Mouse (Mus musculus): ENCODE measurements around the gene Vezf1. TPM values are rescaled to one million over a fixed set of nuclear protein-coding genes. Genes with fewer than 3 reads are reported as not detected.

The Vezf1 gene
- polyA plus RNA-seq, 1 experiment, result 14.2 TPM

- 39% methylated on average over 5 of the region's 5 CpGs for WGBS
- Histone ChIP-seq H3K4me1 (ENCODE audit: control insufficient read depth, insufficient read depth, insufficient read length) (no peaks in the 10 kb centered on the region), H3K27me3 (ENCODE audit: control insufficient read depth, insufficient read depth, low read length) (no peaks in the 10 kb centered on the region), H3K36me3 (ENCODE audit: control insufficient read depth, insufficient read depth, low read length) (no peaks in the 10 kb centered on the region), H3K4me3 (ENCODE audit: extremely low read depth, insufficient read depth, insufficient read length) (no peak overlapping the region), H3K27ac (ENCODE audit: insufficient read depth, low read length) (no peak overlapping the region)
- no peak for TF ChIP-seq CTCF (IDR thresholded peaks at IDR 0.05; ENCODE audit: extremely low read depth, insufficient read depth, insufficient read length, insufficient replicate concordance)
- no peak for TF ChIP-seq POLR2A (IDR thresholded peaks at IDR 0.05; ENCODE audit: low read depth, low read length)
- DNase-seq (ENCODE audit: low read depth in 1 of 2, low spot score in 2 of 2), result no peak
These were observed 54.5 kb downstream of the Vezf1 start for GRCm38 (mm10) chr11:88122545-88122944.

GRCm38 (mm10) chr11:88123021-88123420 is 54.9 kb downstream of the Vezf1 start:
- Histone ChIP-seq H3K27ac (ENCODE audit: insufficient read depth, low read length) (no peak overlapping the region), H3K36me3 (ENCODE audit: control insufficient read depth, insufficient read depth, low read length) (no peaks in the 10 kb centered on the region), H3K4me3 (ENCODE audit: extremely low read depth, insufficient read depth, insufficient read length) (no peak overlapping the region), H3K4me1 (ENCODE audit: control insufficient read depth, insufficient read depth, insufficient read length) (no peaks in the 10 kb centered on the region), H3K27me3 (ENCODE audit: control insufficient read depth, insufficient read depth, low read length) (no peaks in the 10 kb centered on the region)
- WGBS, result 84% methylated on average over 5 of the region's 5 CpGs
- DNase-seq (ENCODE audit: low read depth in 1 of 2, low spot score in 2 of 2), result no peak
- TF ChIP-seq POLR2A (IDR thresholded peaks at IDR 0.05; ENCODE audit: low read depth, low read length), result no peak
- TF ChIP-seq CTCF (IDR thresholded peaks at IDR 0.05; ENCODE audit: extremely low read depth, insufficient read depth, insufficient read length, insufficient replicate concordance), result no peak

GRCm38 (mm10) chr11:88123731-88124130 is 55.7 kb downstream of the Vezf1 start:
- 75% methylated on average over 6 of the region's 6 CpGs for WGBS
- Histone ChIP-seq H3K4me3 (ENCODE audit: extremely low read depth, insufficient read depth, insufficient read length) (no peak overlapping the region), H3K36me3 (ENCODE audit: control insufficient read depth, insufficient read depth, low read length) (no peaks in the 10 kb centered on the region), H3K27me3 (ENCODE audit: control insufficient read depth, insufficient read depth, low read length) (no peaks in the 10 kb centered on the region), H3K27ac (ENCODE audit: insufficient read depth, low read length) (no peak overlapping the region), H3K4me1 (ENCODE audit: control insufficient read depth, insufficient read depth, insufficient read length) (no peaks in the 10 kb centered on the region)
- no peak for TF ChIP-seq POLR2A (IDR thresholded peaks at IDR 0.05; ENCODE audit: low read depth, low read length)
- no peak for TF ChIP-seq CTCF (IDR thresholded peaks at IDR 0.05; ENCODE audit: extremely low read depth, insufficient read depth, insufficient read length, insufficient replicate concordance)
- DNase-seq (ENCODE audit: low read depth in 1 of 2, low spot score in 2 of 2), result no peak

GRCm38 (mm10) chr11:88125483-88125882 is 57.4 kb downstream of the Vezf1 start:
- H3K4me3 ChIP-seq (ENCODE audit: extremely low read depth, insufficient read depth, insufficient read length), result no peak overlapping the region
- no peak overlapping the region for H3K27ac ChIP-seq (ENCODE audit: insufficient read depth, low read length)
- no peaks in the 10 kb centered on the region for H3K4me1 ChIP-seq (ENCODE audit: control insufficient read depth, insufficient read depth, insufficient read length)
- TF ChIP-seq POLR2A (IDR thresholded peaks at IDR 0.05; ENCODE audit: low read depth, low read length) (no peak), CTCF (IDR thresholded peaks at IDR 0.05; ENCODE audit: extremely low read depth, insufficient read depth, insufficient read length, insufficient replicate concordance) (no peak)
- H3K36me3 ChIP-seq (ENCODE audit: control insufficient read depth, insufficient read depth, low read length), result no peaks in the 10 kb centered on the region
- WGBS, result 96% methylated on average over 7 of the region's 7 CpGs
- H3K27me3 ChIP-seq (ENCODE audit: control insufficient read depth, insufficient read depth, low read length), result no peaks in the 10 kb centered on the region
- no peak for DNase-seq (ENCODE audit: low read depth in 1 of 2, low spot score in 2 of 2)

GRCm38 (mm10) chr11:88126306-88126793 is 58.3 kb downstream of the Vezf1 start:
- Histone ChIP-seq H3K4me3 (ENCODE audit: extremely low read depth, insufficient read depth, insufficient read length) (no peak overlapping the region), H3K27me3 (ENCODE audit: control insufficient read depth, insufficient read depth, low read length) (no peaks in the 10 kb centered on the region), H3K27ac (ENCODE audit: insufficient read depth, low read length) (no peak overlapping the region), H3K36me3 (ENCODE audit: control insufficient read depth, insufficient read depth, low read length) (no peaks in the 10 kb centered on the region), H3K4me1 (ENCODE audit: control insufficient read depth, insufficient read depth, insufficient read length) (no peaks in the 10 kb centered on the region)
- no peak for DNase-seq (ENCODE audit: low read depth in 1 of 2, low spot score in 2 of 2)
- 53% methylated on average over 5 of the region's 5 CpGs for WGBS
- no peak for TF ChIP-seq CTCF (IDR thresholded peaks at IDR 0.05; ENCODE audit: extremely low read depth, insufficient read depth, insufficient read length, insufficient replicate concordance)
- TF ChIP-seq POLR2A (IDR thresholded peaks at IDR 0.05; ENCODE audit: low read depth, low read length), result no peak

GRCm38 (mm10) chr11:88128461-88128860 is 60.4 kb downstream of the Vezf1 start:
- Histone ChIP-seq H3K4me1 (ENCODE audit: control insufficient read depth, insufficient read depth, insufficient read length) (peaks cover 12% of the 10 kb centered on the region; the same call in 1 of the 2 replicates), H3K4me3 (ENCODE audit: extremely low read depth, insufficient read depth, insufficient read length) (no peak overlapping the region), H3K27ac (ENCODE audit: insufficient read depth, low read length) (no peak overlapping the region), H3K27me3 (ENCODE audit: control insufficient read depth, insufficient read depth, low read length) (no peaks in the 10 kb centered on the region), H3K36me3 (ENCODE audit: control insufficient read depth, insufficient read depth, low read length) (no peaks in the 10 kb centered on the region)
- TF ChIP-seq CTCF (IDR thresholded peaks at IDR 0.05; ENCODE audit: extremely low read depth, insufficient read depth, insufficient read length, insufficient replicate concordance) (no peak), POLR2A (IDR thresholded peaks at IDR 0.05; ENCODE audit: low read depth, low read length) (no peak)
- 92% methylated on average over 9 of the region's 9 CpGs for WGBS
- DNase-seq (ENCODE audit: low read depth in 1 of 2, low spot score in 2 of 2), result no peak

- 83% methylated on average over 3 of the region's 3 CpGs for WGBS
- no peak for DNase-seq (ENCODE audit: low read depth in 1 of 2, low spot score in 2 of 2)
- Histone ChIP-seq H3K27me3 (ENCODE audit: control insufficient read depth, insufficient read depth, low read length) (no peaks in the 10 kb centered on the region), H3K36me3 (ENCODE audit: control insufficient read depth, insufficient read depth, low read length) (no peaks in the 10 kb centered on the region), H3K27ac (ENCODE audit: insufficient read depth, low read length) (no peak overlapping the region), H3K4me3 (ENCODE audit: extremely low read depth, insufficient read depth, insufficient read length) (no peak overlapping the region), H3K4me1 (ENCODE audit: control insufficient read depth, insufficient read depth, insufficient read length) (peaks cover 12% of the 10 kb centered on the region; the same call in 1 of the 2 replicates)
- TF ChIP-seq POLR2A (IDR thresholded peaks at IDR 0.05; ENCODE audit: low read depth, low read length) (no peak), CTCF (IDR thresholded peaks at IDR 0.05; ENCODE audit: extremely low read depth, insufficient read depth, insufficient read length, insufficient replicate concordance) (no peak)
These were observed 61.2 kb downstream of the Vezf1 start for GRCm38 (mm10) chr11:88129281-88129680.
